Mouse (Mus musculus): ENCODE measurements at regions not wholly inside any gene's neighbourhood (a gene's known extent, or its start where the extent isn't known, plus 50 kb on each side); places are given as distances from the start of the nearest gene placed in this dataset.
"Not testable (repeated sequence)": the region's sequence is repeated elsewhere in the genome, so short reads cannot be mapped to it uniquely, and the experiment has no call there.

GRCm38 (mm10) chr16:84644446-84644845 is 91.1 kb downstream of the Mrpl39 start:
- H3K36me3 ChIP-seq; H3K27me3 ChIP-seq (replicated peaks); H3K9ac ChIP-seq; ATAC-seq (ENCODE audit: extremely low read depth, insufficient number of reproducible peaks, low FRiP score, low TSS enrichment); H3K4me3 ChIP-seq; H3K9me3 ChIP-seq; H3K4me2 ChIP-seq; H3K27ac ChIP-seq (replicated peaks); H3K4me1 ChIP-seq: not testable (repeated sequence)
- WGBS = 69% methylated on average over 1 of the region's 1 CpGs

- Histone ChIP-seq H3K9me3 (no peaks in the 10 kb centered on the region; the same call in 1 of the 2 replicates), H3K36me3 (no peaks in the 10 kb centered on the region), H3K9ac (no peak overlapping the region), H3K27me3 (replicated peaks) (no peaks in the 10 kb centered on the region), H3K4me3 (no peak overlapping the region), H3K27ac (replicated peaks) (no peak overlapping the region), H3K4me2 (no peak overlapping the region), H3K4me1 (no peaks in the 10 kb centered on the region)
- no peak for ATAC-seq (ENCODE audit: extremely low read depth, insufficient number of reproducible peaks, low FRiP score, low TSS enrichment)
- WGBS = 67% methylated on average over 8 of the region's 8 CpGs
These were observed 89.3 kb downstream of the Mrpl39 start for GRCm38 (mm10) chr16:84646172-84646684.

- Histone ChIP-seq H3K9me3 (no peaks in the 10 kb centered on the region), H3K9ac (no peak overlapping the region), H3K27ac (replicated peaks) (no peak overlapping the region), H3K36me3 (no peaks in the 10 kb centered on the region), H3K4me2 (no peak overlapping the region), H3K4me3 (no peak overlapping the region), H3K27me3 (replicated peaks) (no peaks in the 10 kb centered on the region), H3K4me1 (no peaks in the 10 kb centered on the region)
- ATAC-seq (ENCODE audit: extremely low read depth, insufficient number of reproducible peaks, low FRiP score, low TSS enrichment) = no peak
- WGBS = 55% methylated on average over 1 of the region's 1 CpGs
These were observed 84.9 kb downstream of the Mrpl39 start for GRCm38 (mm10) chr16:84650646-84651045.

GRCm38 (mm10) chr16:84653873-84654272 is 81.7 kb downstream of the Mrpl39 start:
- Histone ChIP-seq H3K4me2 (no peak overlapping the region), H3K27ac (replicated peaks) (no peak overlapping the region), H3K27me3 (replicated peaks) (no peaks in the 10 kb centered on the region), H3K4me3 (no peak overlapping the region), H3K9ac (no peak overlapping the region), H3K36me3 (no peaks in the 10 kb centered on the region), H3K9me3 (no peaks in the 10 kb centered on the region), H3K4me1 (no peaks in the 10 kb centered on the region)
- 91% methylated on average over 1 of the region's 1 CpGs for WGBS
- no peak for ATAC-seq (ENCODE audit: extremely low read depth, insufficient number of reproducible peaks, low FRiP score, low TSS enrichment)

- no peak overlapping the region for H3K9ac ChIP-seq
- 39% methylated on average over 3 of the region's 3 CpGs for WGBS
These were observed 73.7 kb downstream of the Mrpl39 start for GRCm38 (mm10) chr16:84661879-84662278.

GRCm38 (mm10) chr16:84663581-84663980 is 72.0 kb downstream of the Mrpl39 start:
- H3K36me3 ChIP-seq = no peaks in the 10 kb centered on the region
- H3K9me3 ChIP-seq = 0 out of 2 replicates have a peak, but pooled peaks cover 3% of the 10 kb centered on the region
- no peak overlapping the region for H3K4me2 ChIP-seq
- no peak overlapping the region for H3K27ac ChIP-seq (replicated peaks)
- H3K4me1 ChIP-seq = no peaks in the 10 kb centered on the region
- H3K9ac ChIP-seq = no peak overlapping the region
- ATAC-seq (ENCODE audit: extremely low read depth, insufficient number of reproducible peaks, low FRiP score, low TSS enrichment) = no peak
- no peak overlapping the region for H3K4me3 ChIP-seq
- H3K27me3 ChIP-seq (replicated peaks) = no peaks in the 10 kb centered on the region
- 74% methylated on average over 4 of the region's 4 CpGs for WGBS

More at GRCm38 (mm10) chr16:84661879-84662278, 73.7 kb downstream of the Mrpl39 start:
- Histone ChIP-seq H3K4me3 (no peak overlapping the region), H3K27ac (replicated peaks) (no peak overlapping the region), H3K9me3 (no peaks in the 10 kb centered on the region), H3K4me1 (no peaks in the 10 kb centered on the region), H3K27me3 (replicated peaks) (no peaks in the 10 kb centered on the region), H3K4me2 (no peak overlapping the region), H3K36me3 (no peaks in the 10 kb centered on the region)
- ATAC-seq (ENCODE audit: extremely low read depth, insufficient number of reproducible peaks, low FRiP score, low TSS enrichment) = no peak

Measured in heart, embryonic 13.5 days (tissue).